Mouse (Mus musculus): ENCODE measurements around the gene Vmn2r19.

GRCm38 (mm10) chr6:123286311-123286710 lies 21.8 kb upstream of the Vmn2r19 start:
- no peak for TF ChIP-seq GATA1 (IDR thresholded peaks at IDR 0.05; ENCODE audit: low read depth, low read length)
- no peak for TF ChIP-seq UBTF (IDR thresholded peaks at IDR 0.05; ENCODE audit: borderline replicate concordance, insufficient read depth, low read depth, low read length)
- TF ChIP-seq MEF2A (IDR thresholded peaks at IDR 0.05; ENCODE audit: extremely low read depth, insufficient replicate concordance, low read depth, low read length, poor library complexity, severe bottlenecking): no peak
- no peak for TF ChIP-seq CHD1 (IDR thresholded peaks at IDR 0.05; ENCODE audit: low read depth, low read length)
- TF ChIP-seq CTCF (IDR thresholded peaks at IDR 0.05 in 2 of 3, conservative IDR thresholded peaks at IDR 0.05 in 1 of 3; ENCODE audit: control insufficient read depth in 1 of 3, insufficient read depth in 1 of 3, low read depth in 2 of 3, low read length in 3 of 3, poor library complexity in 1 of 3, severe bottlenecking in 1 of 3): no peak
